Mouse (Mus musculus) midbrain, embryonic 14.5 days (tissue): ENCODE measurements around the gene 4930519G04Rik. TPM values are rescaled to one million over a fixed set of nuclear protein-coding genes. Genes with fewer than 3 reads are reported as not detected.

Experiments used
- ATAC-seq: fragments of 200-750 bp; cut with Nextera tagmentation; 2 replicates; pipeline ENCODE4 v1.8.0; 2017; ENCODE audit warnings: moderate number of reproducible peaks, moderate library complexity; ENCODE audit not compliant: low FRiP score, low TSS enrichment
- DNase-seq: peaks from one replicate; pipeline ENCODE4 v3.0.0-alpha.2; 2015
- H3K27ac ChIP-seq: fragments of 300-500 bp; sonication (generic); replicated peaks from 2 replicates; pipeline ENCODE4 v1.5.1; 2014; ENCODE audit warnings: mild to moderate bottlenecking, low read depth, low read length, moderate library complexity
- H3K27me3 ChIP-seq: fragments of 300-500 bp; sonication (generic); 2 replicates; pipeline ENCODE4 v1.6.1; 2014; ENCODE audit warnings: low read length, control low read depth, mixed read lengths; ENCODE audit not compliant: control insufficient read depth, insufficient read depth
- H3K36me3 ChIP-seq: fragments of 300-500 bp; sonication (generic); 2 replicates; pipeline ENCODE4 v1.6.1; 2014; ENCODE audit warnings: low read length, control low read depth; ENCODE audit not compliant: control insufficient read depth, insufficient read depth
- H3K4me1 ChIP-seq: fragments of 300-500 bp; sonication (generic); 2 replicates; pipeline ENCODE4 v1.6.1; 2014; ENCODE audit warnings: mild to moderate bottlenecking, antibody characterized with exemption, low read length, control low read depth; ENCODE audit not compliant: control insufficient read depth, insufficient read depth
- H3K4me2 ChIP-seq: fragments of 300-500 bp; sonication (generic); 2 replicates; pipeline ENCODE4 v1.6.1; 2014; ENCODE audit warnings: mild to moderate bottlenecking, low read length, moderate library complexity
- H3K4me3 ChIP-seq: fragments of 300-500 bp; sonication (generic); replicated peaks from 2 replicates; pipeline ENCODE4 v1.5.1; 2014; ENCODE audit warnings: low read depth, low read length
- H3K9ac ChIP-seq: fragments of 300-500 bp; sonication (generic); replicated peaks from 2 replicates; pipeline ENCODE4 v1.6.1; 2014; ENCODE audit warnings: mild to moderate bottlenecking, low read length, moderate library complexity
- H3K9me3 ChIP-seq: fragments of 300-500 bp; sonication (generic); 2 replicates; pipeline ENCODE4 v1.6.1; 2016; ENCODE audit warnings: low read length, control low read depth, mixed read lengths; ENCODE audit not compliant: control insufficient read depth
- WGBS: fragments of 180-500 bp; shearing (Covaris S2); extraction: QIAGEN DNeasy Blood & Tissue Kit; methylation state at CpG from one replicate; pipeline ENCODE4 v1.1.7; 2014; 5-methylcytosine and 5-hydroxymethylcytosine counted together
- polyA plus RNA-seq: library from polyadenylated mRNA; unstranded; fragments of >200 nt; fragmentation: Nextera tagmentation; extraction: Ambion mirVana; gene quantifications from 2 replicates; pipeline ENCODE4 v1.2.1, GENCODE M21; 2014

The 4930519G04Rik gene
- polyA plus RNA-seq, 1 experiment from 2014 or later = not detected

GRCm38 (mm10) chr5:114858582-114858981, 5.1 kb downstream of the 4930519G04Rik start, which contains the start of gene Gm9936:
Gene Gm9936, minus strand, starts transcription at chr5:114858682.
- WGBS = 87% methylated on average over 12 of the region's 12 CpGs
- Histone ChIP-seq H3K9me3 (no peaks in the 10 kb centered on the region), H3K9ac (no peak within 1 kb of the TSS), H3K4me3 (peak within 1 kb of the TSS; percentile 11; the same call in 1 of the 2 replicates), H3K27me3 (no peaks in the 10 kb centered on the region), H3K4me2 (peak within 1 kb of the TSS; percentile 49), H3K4me1 (no peaks in the 10 kb centered on the region), H3K27ac (no peak within 1 kb of the TSS), H3K36me3 (no peaks in the 10 kb centered on the region)
- no peak for ATAC-seq
- no peak for DNase-seq

GRCm38 (mm10) chr5:114859253-114859652, 5.8 kb downstream of the 4930519G04Rik start:
- no peaks in the 10 kb centered on the region for H3K4me1 ChIP-seq
- ATAC-seq = no peak
- H3K27me3 ChIP-seq = no peaks in the 10 kb centered on the region
- no peaks in the 10 kb centered on the region for H3K36me3 ChIP-seq
- WGBS = 5% methylated on average over 18 of the region's 18 CpGs
- peak overlapping the region; percentile 11; the same call in 1 of the 2 replicates for H3K4me3 ChIP-seq
- H3K9me3 ChIP-seq = no peaks in the 10 kb centered on the region
- peak; percentile 95 for DNase-seq
- H3K9ac ChIP-seq = no peak overlapping the region
- no peak overlapping the region for H3K27ac ChIP-seq
- H3K4me2 ChIP-seq = peak overlapping the region; percentile 49

GRCm38 (mm10) chr5:114861730-114862129, 8.3 kb downstream of the 4930519G04Rik start:
- Histone ChIP-seq H3K4me2 (no peak overlapping the region), H3K9me3 (no peaks in the 10 kb centered on the region), H3K4me1 (no peaks in the 10 kb centered on the region), H3K36me3 (no peaks in the 10 kb centered on the region), H3K27me3 (no peaks in the 10 kb centered on the region), H3K9ac (no peak overlapping the region), H3K27ac (no peak overlapping the region), H3K4me3 (no peak overlapping the region)
- no peak for DNase-seq
- 77% methylated on average over 6 of the region's 6 CpGs for WGBS
- no peak for ATAC-seq

GRCm38 (mm10) chr5:114864813-114865212, 11.3 kb downstream of the 4930519G04Rik start:
- DNase-seq (no peak), ATAC-seq (no peak)
- Histone ChIP-seq H3K9me3 (peaks cover 12% of the 10 kb centered on the region; the same call in 1 of the 2 replicates), H3K9ac (no peak overlapping the region), H3K4me3 (no peak overlapping the region), H3K27ac (no peak overlapping the region), H3K4me2 (no peak overlapping the region), H3K4me1 (no peaks in the 10 kb centered on the region), H3K36me3 (no peaks in the 10 kb centered on the region), H3K27me3 (no peaks in the 10 kb centered on the region)
- WGBS = 81% methylated on average over 7 of the region's 7 CpGs

- DNase-seq (no peak), ATAC-seq (no peak)
- Histone ChIP-seq H3K4me2 (no peak overlapping the region), H3K27me3 (no peaks in the 10 kb centered on the region), H3K27ac (no peak overlapping the region), H3K9ac (no peak overlapping the region), H3K4me1 (no peaks in the 10 kb centered on the region), H3K4me3 (no peak overlapping the region), H3K36me3 (no peaks in the 10 kb centered on the region), H3K9me3 (peaks cover 12% of the 10 kb centered on the region; the same call in 1 of the 2 replicates)
- 87% methylated on average over 12 of the region's 12 CpGs for WGBS
Measured at GRCm38 (mm10) chr5:114865279-114865678, 11.8 kb downstream of the 4930519G04Rik start.

GRCm38 (mm10) chr5:114875858-114876257, 22.4 kb downstream of the 4930519G04Rik start:
- Histone ChIP-seq H3K9ac (no peak overlapping the region), H3K9me3 (no peaks in the 10 kb centered on the region), H3K27me3 (no peaks in the 10 kb centered on the region), H3K4me1 (no peaks in the 10 kb centered on the region), H3K27ac (no peak overlapping the region), H3K4me2 (no peak overlapping the region), H3K4me3 (no peak overlapping the region), H3K36me3 (no peaks in the 10 kb centered on the region)
- ATAC-seq = no peak
- DNase-seq = no peak
- WGBS = 54% methylated on average over 6 of the region's 6 CpGs

GRCm38 (mm10) chr5:114876331-114876730, 22.9 kb downstream of the 4930519G04Rik start:
- Histone ChIP-seq H3K9me3 (no peaks in the 10 kb centered on the region), H3K36me3 (no peaks in the 10 kb centered on the region), H3K27me3 (no peaks in the 10 kb centered on the region), H3K27ac (no peak overlapping the region), H3K9ac (no peak overlapping the region), H3K4me3 (no peak overlapping the region), H3K4me2 (no peak overlapping the region), H3K4me1 (no peaks in the 10 kb centered on the region)
- 31% methylated on average over 6 of the region's 6 CpGs for WGBS
- ATAC-seq (no peak), DNase-seq (no peak)

GRCm38 (mm10) chr5:114877487-114877886, 24.0 kb downstream of the 4930519G04Rik start:
- WGBS = 72% methylated on average over 7 of the region's 7 CpGs
- Histone ChIP-seq H3K9ac (no peak overlapping the region), H3K4me1 (no peaks in the 10 kb centered on the region), H3K4me2 (no peak overlapping the region), H3K36me3 (no peaks in the 10 kb centered on the region), H3K4me3 (no peak overlapping the region), H3K27ac (no peak overlapping the region), H3K27me3 (no peaks in the 10 kb centered on the region), H3K9me3 (no peaks in the 10 kb centered on the region)
- no peak for DNase-seq
- no peak for ATAC-seq

- H3K27ac ChIP-seq = no peak overlapping the region
- no peak overlapping the region for H3K4me2 ChIP-seq
- no peak overlapping the region for H3K4me3 ChIP-seq
- no peak for ATAC-seq
- 75% methylated on average over 13 of the region's 13 CpGs for WGBS
- no peak overlapping the region for H3K9ac ChIP-seq
- H3K27me3 ChIP-seq = no peaks in the 10 kb centered on the region
- no peaks in the 10 kb centered on the region for H3K9me3 ChIP-seq
- H3K36me3 ChIP-seq = no peaks in the 10 kb centered on the region
- no peaks in the 10 kb centered on the region for H3K4me1 ChIP-seq
- DNase-seq = no peak
Measured at GRCm38 (mm10) chr5:114879399-114879798, 25.9 kb downstream of the 4930519G04Rik start.
